Mouse (Mus musculus) frontal cortex, adult (tissue): Measurements from ENCODE around the gene Agbl1.

Experiments used
- ATAC-seq: cut with Nextera tagmentation; 2 replicates; pipeline ENCODE4 v1.9.2; 2017; ENCODE audit warnings: mild to moderate bottlenecking, moderate library complexity, mixed read lengths; ENCODE audit not compliant: low TSS enrichment

The Agbl1 gene

GRCm38 (mm10) chr7:76389240-76389639, 159.6 kb downstream of the Agbl1 start:
- no peak for ATAC-seq

GRCm38 (mm10) chr7:76392296-76392940, 162.7 kb downstream of the Agbl1 start:
- ATAC-seq, result peak; percentile 76

GRCm38 (mm10) chr7:76392941-76393817, 163.5 kb downstream of the Agbl1 start:
- ATAC-seq, result peak; percentile 74

DNA sequence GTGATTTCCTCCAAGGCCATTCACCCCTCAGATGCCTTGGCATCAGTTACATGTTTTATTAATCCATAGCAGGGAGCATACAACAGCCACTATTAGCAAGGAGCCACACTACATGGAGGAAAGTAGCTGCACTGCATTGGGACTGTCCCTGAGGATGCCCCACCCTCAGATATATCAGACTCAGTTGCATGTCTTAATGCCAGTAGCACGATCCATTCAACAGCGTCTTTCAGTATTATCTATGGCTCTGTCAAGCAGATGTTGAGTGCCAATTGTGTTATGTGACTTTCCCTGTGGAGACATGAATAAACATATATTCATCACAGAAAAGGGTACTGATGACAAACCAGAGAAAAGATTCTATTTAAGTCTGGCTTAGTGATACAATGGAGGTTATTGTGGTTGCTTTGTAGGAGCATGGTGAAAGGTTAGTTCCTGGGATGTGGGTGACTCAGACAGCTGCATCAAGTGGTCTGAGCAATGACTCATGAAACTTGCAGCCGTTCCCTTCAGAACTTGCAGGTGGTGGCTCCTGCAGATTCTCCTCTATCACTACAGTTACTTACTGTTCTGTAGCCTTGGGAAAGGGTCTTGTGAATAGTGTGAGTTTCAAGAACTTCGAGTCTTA, 178.4 kb downstream of the Agbl1 start:
- ATAC-seq, result no peak

DNA sequence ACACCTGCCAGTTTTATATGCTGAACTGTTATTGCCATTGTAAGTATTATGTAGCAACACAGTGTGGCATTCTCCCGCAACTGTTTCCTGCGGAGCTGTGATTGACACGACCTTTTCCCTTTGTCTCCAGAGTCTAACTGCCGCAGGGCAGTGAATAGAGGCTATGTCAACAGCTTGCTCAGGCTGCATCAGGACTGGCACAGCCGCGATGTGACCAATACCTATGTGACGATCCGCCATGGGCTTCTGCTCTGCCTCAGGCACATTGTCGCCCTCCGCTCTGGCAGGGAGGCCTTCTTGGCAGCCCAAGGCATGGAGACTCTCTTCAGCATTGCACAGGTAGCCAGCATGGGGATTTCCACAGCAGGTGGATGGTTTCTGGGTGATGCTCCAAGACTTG, 179.3 kb downstream of the Agbl1 start:
- no peak for ATAC-seq

DNA sequence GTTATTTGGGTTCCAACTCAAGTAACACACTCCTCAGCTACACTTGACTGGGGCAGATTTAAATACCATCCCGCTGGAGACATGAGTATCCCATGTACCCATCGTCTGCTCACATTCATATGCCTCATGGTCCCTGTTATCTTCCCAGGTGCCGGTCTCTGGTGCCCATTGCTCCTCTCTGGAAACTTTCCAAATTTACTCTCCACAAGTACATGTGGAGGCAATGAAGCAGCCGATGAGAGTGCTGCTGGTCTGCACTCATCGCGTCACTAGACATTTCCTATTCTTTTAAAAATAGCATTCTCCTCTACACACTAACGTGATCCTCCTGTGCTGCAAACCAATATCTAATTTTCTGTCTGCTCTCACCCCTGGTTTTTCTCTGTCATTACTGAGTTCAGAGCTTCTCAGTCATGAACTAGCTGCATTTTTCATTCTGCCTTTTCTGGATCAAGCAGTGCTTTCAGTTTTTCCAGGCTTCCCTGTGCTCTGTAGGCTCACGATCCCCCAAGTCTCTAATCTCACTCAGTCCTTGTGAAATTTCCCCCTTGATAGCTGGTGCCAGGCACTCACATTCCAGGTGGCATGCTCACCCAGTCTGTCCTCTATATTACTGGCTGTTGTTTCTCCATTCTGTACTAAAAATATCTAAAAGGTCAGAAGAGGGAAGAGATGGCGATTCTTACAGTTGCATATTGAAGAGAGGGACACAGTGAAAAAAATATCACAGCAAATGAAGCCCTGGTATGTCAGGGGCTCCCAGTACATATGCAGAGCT, 180.9 kb downstream of the Agbl1 start:
- ATAC-seq, result no peak

DNA sequence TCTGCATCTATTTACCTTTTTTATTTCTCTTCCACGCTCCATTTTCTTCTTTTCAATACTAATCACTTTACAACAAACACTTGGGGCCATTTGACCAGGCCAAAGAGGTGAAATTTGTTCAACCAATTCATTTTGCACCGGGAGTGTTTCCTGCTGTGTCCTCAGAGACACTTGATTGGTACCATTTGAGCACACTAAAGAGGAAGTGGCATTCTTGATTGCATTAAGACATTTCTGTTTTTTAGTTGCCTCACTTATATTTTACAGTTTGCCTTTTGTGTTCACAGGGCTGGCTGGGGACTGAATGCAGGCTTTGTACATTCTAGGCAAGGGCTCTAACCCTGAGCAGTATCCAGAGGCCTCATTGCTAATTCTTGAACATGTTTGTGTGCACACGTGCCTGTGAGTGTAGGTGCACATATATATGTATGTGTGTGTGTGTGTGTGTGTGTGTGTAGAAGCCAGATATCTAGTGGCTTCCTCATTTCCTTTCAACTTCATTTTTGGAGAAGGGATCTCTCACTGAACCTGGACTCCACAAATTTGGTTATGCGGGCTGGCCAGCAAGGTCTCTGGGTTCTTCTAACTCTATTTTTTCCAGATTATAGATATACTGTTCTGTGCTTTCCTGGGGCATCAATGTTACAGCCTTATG, 182.4 kb downstream of the Agbl1 start:
- no peak for ATAC-seq

- no peak for ATAC-seq
Observed at GRCm38 (mm10) chr7:76416084-76416597, 186.5 kb downstream of the Agbl1 start.

GRCm38 (mm10) chr7:76438581-76438980, 208.9 kb downstream of the Agbl1 start:
- ATAC-seq, result no peak

DNA sequence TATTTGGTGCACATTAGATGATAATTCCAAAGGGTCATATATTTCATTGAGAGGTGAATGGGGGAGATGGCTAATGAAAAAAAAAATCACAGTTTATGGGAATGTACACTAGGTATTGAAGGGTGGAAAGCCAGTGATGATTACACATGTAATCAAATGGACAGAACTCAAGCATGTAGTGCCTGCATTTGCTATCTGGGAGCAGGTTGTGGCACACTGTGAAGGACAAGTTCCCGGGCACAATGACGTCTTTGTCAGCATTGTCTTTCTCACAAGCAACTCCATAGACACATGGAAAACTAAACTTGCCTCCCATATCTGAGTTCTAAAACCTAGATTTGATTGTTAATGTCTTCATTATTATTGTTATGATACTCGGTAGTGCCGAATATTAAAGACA, 209.3 kb downstream of the Agbl1 start:
- ATAC-seq, result no peak

- ATAC-seq, result no peak
Observed at GRCm38 (mm10) chr7:76462361-76463001, 232.8 kb downstream of the Agbl1 start.

- no peak for ATAC-seq
Observed at GRCm38 (mm10) chr7:76466427-76466826, 236.7 kb downstream of the Agbl1 start.

GRCm38 (mm10) chr7:76474233-76474632, 244.5 kb downstream of the Agbl1 start:
- ATAC-seq, result no peak

DNA sequence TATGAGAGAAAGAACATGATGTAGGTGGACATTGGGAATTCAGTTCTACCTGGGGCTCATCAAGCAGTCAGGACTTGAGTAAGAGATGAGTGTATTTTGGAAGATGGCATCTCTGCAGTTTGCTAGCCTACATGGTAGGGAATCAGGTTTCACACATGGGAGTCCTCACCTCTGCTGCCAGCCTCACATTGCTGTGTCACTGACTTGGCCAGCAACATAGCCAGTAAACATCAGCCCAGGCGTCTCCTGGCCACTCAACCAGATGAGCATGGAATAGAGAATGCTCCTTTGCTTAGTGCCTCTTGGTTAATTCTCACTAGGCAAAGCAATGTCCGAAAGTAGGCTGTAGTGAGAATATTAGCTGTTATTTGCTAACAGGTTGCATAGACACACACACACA, 255.9 kb downstream of the Agbl1 start:
- ATAC-seq, result no peak

GRCm38 (mm10) chr7:76487519-76487918, 257.8 kb downstream of the Agbl1 start:
- no peak for ATAC-seq

DNA sequence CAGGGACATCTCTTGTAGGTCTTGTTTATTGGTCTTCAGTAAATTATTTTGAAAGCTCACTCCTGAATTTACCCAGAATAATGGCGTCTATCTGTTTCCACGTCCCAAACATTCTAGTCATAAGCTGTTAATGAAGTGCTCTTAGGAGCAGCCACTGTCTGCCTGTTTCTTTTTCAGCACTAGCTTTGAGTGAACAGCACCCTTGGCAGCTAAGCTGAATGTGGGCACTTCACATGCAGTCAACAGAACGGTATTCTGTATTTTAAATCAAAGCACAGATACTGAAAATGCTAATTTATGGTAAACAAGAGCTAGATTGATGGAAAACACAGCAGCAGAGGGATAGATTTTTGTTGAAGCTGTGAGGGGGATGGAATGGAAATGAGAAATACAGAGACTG, 294.6 kb downstream of the Agbl1 start:
- no peak for ATAC-seq

DNA sequence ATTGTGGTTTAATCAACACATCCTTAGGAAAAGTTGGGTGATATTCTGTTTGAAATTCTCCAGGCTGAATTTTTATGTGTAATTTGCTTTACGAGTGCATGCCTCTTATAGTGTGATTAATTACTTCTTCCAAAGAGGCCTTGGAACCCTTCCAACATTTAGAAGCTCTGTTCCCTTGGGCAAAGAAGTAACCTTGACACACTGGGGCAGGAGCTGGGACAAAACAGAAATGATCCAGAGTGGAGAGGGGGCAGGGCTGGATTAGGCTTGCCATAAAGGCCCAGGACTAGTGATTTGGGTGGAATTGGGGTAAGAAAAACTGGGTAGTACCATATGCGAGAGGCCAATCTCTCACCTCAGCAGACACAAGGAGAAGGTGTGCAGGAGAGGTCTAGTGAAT, 316.8 kb downstream of the Agbl1 start:
- no peak for ATAC-seq

- no peak for ATAC-seq
Observed at GRCm38 (mm10) chr7:76547313-76547712, 317.6 kb downstream of the Agbl1 start.

DNA sequence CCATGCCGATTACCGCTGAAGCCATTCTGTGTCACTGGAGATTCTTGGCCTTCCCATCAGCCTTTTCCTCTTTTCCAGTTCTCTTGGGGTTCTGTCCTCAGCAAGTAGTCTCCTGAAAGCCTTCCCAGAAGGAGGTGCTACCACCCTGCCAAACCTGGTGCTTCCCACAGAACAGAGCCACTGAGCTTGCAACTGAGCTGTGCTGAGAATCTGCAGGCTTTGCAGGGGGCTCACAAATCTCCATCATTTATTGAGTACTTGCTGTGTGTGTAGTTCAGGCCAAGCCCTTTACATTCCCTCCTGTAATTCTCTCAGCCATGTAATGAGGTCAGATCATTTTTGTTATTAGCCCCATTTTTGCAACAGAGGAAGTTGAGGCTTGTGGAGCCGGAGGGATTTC, 322.2 kb downstream of the Agbl1 start:
- ATAC-seq, result no peak

DNA sequence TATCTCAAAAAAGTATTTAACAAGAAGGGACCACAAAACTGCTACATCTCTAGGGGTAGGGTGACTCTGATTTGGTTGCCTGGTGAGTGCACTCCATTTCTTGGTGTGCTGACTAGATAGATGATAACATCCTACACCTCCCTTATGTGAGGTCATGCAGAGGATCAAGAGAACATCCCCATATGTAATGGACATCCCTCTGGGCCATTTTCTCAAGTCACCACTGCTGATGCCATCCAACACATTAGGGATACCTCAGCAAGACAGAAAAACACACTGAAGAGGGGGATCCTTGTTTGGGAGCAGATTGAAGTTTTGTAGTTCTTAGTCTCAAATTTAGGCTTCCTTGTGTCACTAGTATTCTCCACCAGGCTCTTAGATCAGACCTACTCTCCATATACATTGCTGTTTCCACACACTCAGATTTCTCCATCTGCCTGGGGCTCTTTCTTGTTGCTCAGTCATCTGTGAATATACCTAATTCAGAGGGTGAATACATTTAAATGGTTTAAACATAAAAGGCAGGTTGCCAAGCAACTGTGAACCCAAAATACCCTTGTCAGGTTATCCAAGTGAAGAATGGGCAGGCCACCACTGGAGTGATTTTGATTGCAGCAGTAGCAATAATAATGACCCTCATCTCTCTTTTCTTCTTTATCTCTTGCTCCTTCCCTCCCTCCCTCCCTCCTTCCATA, 331.0 kb downstream of the Agbl1 start:
- ATAC-seq, result no peak
